In the genomic region with DNA sequence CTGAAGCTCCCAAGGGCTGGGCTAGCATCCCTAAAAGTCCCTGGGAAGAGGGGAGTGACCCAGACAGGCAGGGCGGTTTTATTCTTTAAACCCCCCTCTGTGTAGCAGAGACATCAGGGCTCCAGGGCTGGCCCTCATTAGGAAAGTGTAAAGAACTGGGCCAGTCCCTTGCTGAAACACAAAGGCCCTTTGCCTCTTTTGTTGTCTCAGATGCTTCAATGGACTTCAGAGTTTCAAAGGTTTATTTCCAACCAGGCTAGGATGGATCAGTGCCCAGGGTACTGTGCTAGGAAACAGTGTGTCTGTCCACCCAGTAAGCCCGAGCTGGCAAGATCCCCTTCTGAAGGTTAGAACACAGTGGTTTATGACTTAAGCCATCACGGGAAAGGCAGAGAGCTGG, we compare ENCODE assay signal across 8 mouse cellular contexts. TPM values are rescaled to one million over a fixed set of nuclear protein-coding genes. Genes with fewer than 3 reads are reported as not detected.
DNase-seq lines count a peak whose midpoint lies in the region; ATAC-seq and TF ChIP-seq lines count a peak whose summit lies in the region.

No protein-coding gene starts in this region.

- H3K27ac ChIP-seq in embryonic facial prominence, embryonic 14.5 days (replicated peaks; ENCODE audit: low read depth, low read length) = no peak overlapping the region
- H3K27ac ChIP-seq in layer of hippocampus, adult 2 months = peak overlapping the region; percentile 83
- H3K27ac ChIP-seq in neural tube, embryonic 14.5 days (ENCODE audit: low read depth, low read length) = peak overlapping the region; percentile 2; the same call in 1 of the 2 replicates

- H3K9me3 ChIP-seq in embryonic facial prominence, embryonic 14.5 days (ENCODE audit: control insufficient read depth, low read length) = no peaks in the 10 kb centered on the region
- no peaks in the 10 kb centered on the region for H3K9me3 ChIP-seq in neural tube, embryonic 14.5 days (ENCODE audit: control insufficient read depth, low read length)

- no peaks in the 10 kb centered on the region for H3K27me3 ChIP-seq in embryonic facial prominence, embryonic 14.5 days (replicated peaks; ENCODE audit: control insufficient read depth, insufficient read depth, low read length)
- no peaks in the 10 kb centered on the region for H3K27me3 ChIP-seq in neural tube, embryonic 14.5 days (ENCODE audit: control insufficient read depth, insufficient read depth, low read length)

- H3K4me3 ChIP-seq in embryonic facial prominence, embryonic 14.5 days (ENCODE audit: low read depth, low read length) = no peak overlapping the region
- H3K4me3 ChIP-seq in layer of hippocampus, adult 2 months = no peak overlapping the region
- no peak overlapping the region for H3K4me3 ChIP-seq in neural tube, embryonic 14.5 days (ENCODE audit: low read depth, low read length)

- peak; percentile 65; the same call in 1 of the 2 replicates for ATAC-seq in embryonic facial prominence, embryonic 14.5 days (ENCODE audit: low read depth)
- peak; percentile 94 for ATAC-seq in neural tube, embryonic 14.5 days (ENCODE audit: low read depth)

- no peak overlapping the region for H3K9ac ChIP-seq in embryonic facial prominence, embryonic 14.5 days (ENCODE audit: low read depth, low read length)
- no peak overlapping the region for H3K9ac ChIP-seq in neural tube, embryonic 14.5 days (replicated peaks; ENCODE audit: low read depth, low read length)

- H3K4me1 ChIP-seq in embryonic facial prominence, embryonic 14.5 days (ENCODE audit: control insufficient read depth, insufficient read depth, low read length) = peaks cover 7% of the 10 kb centered on the region; the same call in 1 of the 2 replicates
- H3K4me1 ChIP-seq in neural tube, embryonic 14.5 days (ENCODE audit: control insufficient read depth, insufficient read depth, low read length) = 0 out of 2 replicates have a peak, but pooled peaks cover 3% of the 10 kb centered on the region

- H3K4me2 ChIP-seq in embryonic facial prominence, embryonic 14.5 days (ENCODE audit: low read depth, low read length) = no peak overlapping the region
- H3K4me2 ChIP-seq in neural tube, embryonic 14.5 days (ENCODE audit: low read depth, low read length) = no peak overlapping the region

- H3K36me3 ChIP-seq in embryonic facial prominence, embryonic 14.5 days (ENCODE audit: control insufficient read depth, insufficient read depth, low read length) = no peaks in the 10 kb centered on the region
- H3K36me3 ChIP-seq in neural tube, embryonic 14.5 days (ENCODE audit: control insufficient read depth, insufficient read depth, low read length) = no peaks in the 10 kb centered on the region

- WGBS in embryonic facial prominence, embryonic 14.5 days = 28% methylated on average over 3 of the region's 3 CpGs
- 5% methylated on average over 3 of the region's 3 CpGs for WGBS in neural tube, embryonic 14.5 days

- no peak for TF ChIP-seq CTCF in layer of hippocampus, adult 2 months (conservative IDR thresholded peaks at IDR 0.05)

- DNase-seq in cerebellum, postnatal 10 days = peak; percentile 39 to 59
- no peak for DNase-seq in cerebellum, adult 8-10 months
- DNase-seq in embryonic facial prominence, embryonic 14.5 days (ENCODE audit: low spot score) = peak; percentile 29
- DNase-seq in layer of hippocampus, adult 2 months (ENCODE audit: low spot score in 2 of 2) = peak; percentile 29 to 67
- no peak for DNase-seq in yolk sac, embryonic 10.5 days (ENCODE audit: low spot score)
- DNase-seq in gastrocnemius, adult 18-20 months (ENCODE audit: low spot score) = no peak
- DNase-seq in spleen, postnatal 36 days (ENCODE audit: low spot score in 2 of 2) = no peak

RNA-seq across cellular contexts. Expression of a gene that starts 30.7 kb away (rescaled TPM):
- 5.8 and 6.2 TPM in 2 replicates for polyA plus RNA-seq in embryonic facial prominence, embryonic 14.5 days (2014; fragmentation: Nextera tagmentation; extraction: Ambion mirVana)
- total RNA-seq in layer of hippocampus, adult 2 months (2021) = 100 to 1,000 TPM; 185 to 189 TPM
- 299 and 355 TPM in 2 replicates for polyA plus RNA-seq in neural tube, embryonic 14.5 days (2014; fragmentation: Nextera tagmentation; extraction: Ambion mirVana)
- not detected for total RNA-seq in gastrocnemius, adult 18-20 months (2021)

Comparison
In these comparisons a context has a peak if more than half of its experiments do, and no peak if none do; other contexts are left out.
1. DNase-seq: peak in cerebellum, postnatal 10 days (2 of 2), embryonic facial prominence, embryonic 14.5 days (single experiment) and layer of hippocampus, adult 2 months (2 of 2); none in cerebellum, adult 8-10 months (single experiment), yolk sac, embryonic 10.5 days (single experiment), gastrocnemius, adult 18-20 months (single experiment) and spleen, postnatal 36 days (0 of 2).
2. RNA of a gene that starts 30.7 kb away (total RNA-seq): 185 to 189 TPM in layer of hippocampus, adult 2 months; not detected in gastrocnemius, adult 18-20 months; every median in the first group is over 100 times any median in the second.